14 mouse cellular contexts compared by ENCODE assay signal in genomic region chr2:153301123-153301522, GRCm38 (mm10).
"Had no signal": no experiment of that assay in that cellular context is flagged by ENCODE, and none has a peak within 500 bp of the region (broad histone marks: within the 10 kb centered on the region; RNA-seq: fewer than 3 reads in every experiment).

No protein-coding gene starts in this region.

- ATAC-seq: liver, postnatal 0 days; lung, postnatal 0 days; midbrain, embryonic 13.5 days; midbrain, embryonic 15.5 days had no signal

- DNase-seq: liver, postnatal 0 days; lung, adult 2 months; lung, postnatal 14 days; lung, postnatal 36 days; retina, postnatal 1 day; right cerebral cortex, postnatal 25 days; right cerebral cortex, postnatal 4 days; spleen, adult 18-20 months; thymus, adult 18-20 months; thymus, postnatal 14 days; thymus, postnatal 36 days had no signal
